Mouse (Mus musculus) kidney, postnatal 0 days (tissue): ENCODE measurements around the gene 1700025G04Rik. TPM values are rescaled to one million over a fixed set of nuclear protein-coding genes. Genes with fewer than 3 reads are reported as not detected.
A peak's percentile ranks its signal among the peaks of the same experiment; 100 is the strongest.

Experiments used
- ATAC-seq: fragments of 200-750 bp; cut with Nextera tagmentation; replicated peaks from 2 replicates; pipeline ENCODE4 v1.8.0; 2017; ENCODE audit warnings: low read depth, moderate number of reproducible peaks, moderate TSS enrichment, moderate library complexity; ENCODE audit not compliant: low FRiP score
- DNase-seq: peaks from one replicate; pipeline ENCODE4 v3.0.0-alpha.2; 2016; ENCODE audit warnings: low spot score
- H3K27ac ChIP-seq: fragments of 300-500 bp; sonication (generic); 2 replicates; pipeline ENCODE4 v1.5.1; 2014; ENCODE audit warnings: mild to moderate bottlenecking
- H3K27me3 ChIP-seq: fragments of 300-500 bp; sonication (generic); 2 replicates; pipeline ENCODE4 v1.6.1; 2014; ENCODE audit warnings: low read length, mixed read lengths; ENCODE audit not compliant: insufficient read depth
- H3K36me3 ChIP-seq: fragments of 300-500 bp; sonication (generic); 2 replicates; pipeline ENCODE4 v1.6.1; 2014; ENCODE audit warnings: low read length, mixed read lengths; ENCODE audit not compliant: insufficient read depth
- H3K4me1 ChIP-seq: fragments of 300-500 bp; sonication (generic); replicated peaks from 2 replicates; pipeline ENCODE4 v1.6.1; 2014; ENCODE audit warnings: antibody characterized with exemption, low read length, mixed read lengths; ENCODE audit not compliant: insufficient read depth
- H3K4me2 ChIP-seq: fragments of 300-500 bp; sonication (generic); 2 replicates; pipeline ENCODE4 v1.6.1; 2014; ENCODE audit warnings: mild to moderate bottlenecking, low read length, moderate library complexity, mixed read lengths
- H3K4me3 ChIP-seq: fragments of 300-500 bp; sonication (generic); replicated peaks from 2 replicates; pipeline ENCODE4 v1.5.1; 2014; ENCODE audit warnings: low read depth, low read length
- H3K9ac ChIP-seq: fragments of 300-500 bp; sonication (generic); 2 replicates; pipeline ENCODE4 v1.6.1; 2014; ENCODE audit warnings: low read depth, low read length
- H3K9me3 ChIP-seq: fragments of 300-500 bp; sonication (generic); replicated peaks from 2 replicates; pipeline ENCODE4 v1.6.1; 2016; ENCODE audit warnings: low read length, inconsistent platforms, mixed read lengths
- CTCF ChIP-seq: IDR thresholded peaks from 2 replicates; pipeline ENCODE4 v1.5.1; 2016; ENCODE audit warnings: antibody characterized with exemption, low read depth, mild to moderate bottlenecking, moderate library complexity
- WGBS: fragments of 180-500 bp; shearing (Covaris S2); extraction: QIAGEN DNeasy Blood & Tissue Kit; methylation state at CpG from one replicate; pipeline ENCODE4 v1.1.7; 2014; 5-methylcytosine and 5-hydroxymethylcytosine counted together
- polyA plus RNA-seq: library from polyadenylated mRNA; unstranded; fragments of >200 nt; fragmentation: Nextera tagmentation; extraction: Ambion mirVana; gene quantifications from 2 replicates; pipeline ENCODE4 v1.2.1, GENCODE M21; 2015

1700025G04Rik gene
- polyA plus RNA-seq, 1 experiment from 2014 or later = 15.5 TPM

- DNase-seq (no peak), ATAC-seq (no peak)
- no peaks in the 10 kb centered on the region for H3K9me3 ChIP-seq
Observed at GRCm38 (mm10) chr1:151958442-151958841, 131.5 kb downstream of the 1700025G04Rik start.

GRCm38 (mm10) chr1:151957669-151958068, 132.3 kb downstream of the 1700025G04Rik start:
- H3K9me3 ChIP-seq = no peaks in the 10 kb centered on the region
- H3K9ac ChIP-seq = no peak overlapping the region
- H3K4me1 ChIP-seq = no peaks in the 10 kb centered on the region
- no peak overlapping the region for H3K27ac ChIP-seq
- WGBS = 53% methylated on average over 7 of the region's 7 CpGs
- ATAC-seq (no peak), DNase-seq (no peak)
- H3K4me3 ChIP-seq = no peak overlapping the region
- H3K36me3 ChIP-seq = no peaks in the 10 kb centered on the region
- H3K4me2 ChIP-seq = no peak overlapping the region
- no peak for TF ChIP-seq CTCF
- no peaks in the 10 kb centered on the region for H3K27me3 ChIP-seq

More at GRCm38 (mm10) chr1:151958442-151958841, 131.5 kb downstream of the 1700025G04Rik start:
- no peak overlapping the region for H3K4me3 ChIP-seq
- no peaks in the 10 kb centered on the region for H3K27me3 ChIP-seq
- no peak overlapping the region for H3K4me2 ChIP-seq
- H3K36me3 ChIP-seq = no peaks in the 10 kb centered on the region
- no peak overlapping the region for H3K9ac ChIP-seq
- 77% methylated on average over 3 of the region's 3 CpGs for WGBS
- TF ChIP-seq CTCF = no peak
- H3K4me1 ChIP-seq = 0 out of 2 replicates have a peak, but pooled peaks cover 2% of the 10 kb centered on the region
- H3K27ac ChIP-seq = no peak overlapping the region

- Histone ChIP-seq H3K4me1 (no peaks in the 10 kb centered on the region), H3K36me3 (no peaks in the 10 kb centered on the region), H3K9me3 (no peaks in the 10 kb centered on the region), H3K27ac (no peak overlapping the region), H3K4me2 (no peak overlapping the region), H3K4me3 (no peak overlapping the region), H3K9ac (no peak overlapping the region), H3K27me3 (no peaks in the 10 kb centered on the region)
- 45% methylated on average over 5 of the region's 5 CpGs for WGBS
- no peak for DNase-seq
- ATAC-seq = no peak
- no peak for TF ChIP-seq CTCF
Observed at GRCm38 (mm10) chr1:151955866-151956265, 134.1 kb downstream of the 1700025G04Rik start.

- H3K27me3 ChIP-seq = no peaks in the 10 kb centered on the region
- no peak overlapping the region for H3K4me2 ChIP-seq
- H3K4me1 ChIP-seq = no peaks in the 10 kb centered on the region
- no peak overlapping the region for H3K4me3 ChIP-seq
- ATAC-seq (no peak), DNase-seq (no peak)
- 44% methylated on average over 7 of the region's 7 CpGs for WGBS
- no peak for TF ChIP-seq CTCF
- H3K9me3 ChIP-seq = no peaks in the 10 kb centered on the region
- H3K9ac ChIP-seq = no peak overlapping the region
- H3K36me3 ChIP-seq = no peaks in the 10 kb centered on the region
- H3K27ac ChIP-seq = no peak overlapping the region
Observed at GRCm38 (mm10) chr1:151953563-151953962, 136.4 kb downstream of the 1700025G04Rik start.

GRCm38 (mm10) chr1:151948065-151948464, 141.9 kb downstream of the 1700025G04Rik start:
- Histone ChIP-seq H3K9me3 (no peaks in the 10 kb centered on the region), H3K9ac (no peak overlapping the region), H3K27me3 (no peaks in the 10 kb centered on the region), H3K36me3 (no peaks in the 10 kb centered on the region), H3K4me1 (peaks cover 3% of the 10 kb centered on the region; the same call in 1 of the 2 replicates), H3K4me3 (no peak overlapping the region), H3K4me2 (peak overlapping the region; percentile 37; the same call in 1 of the 2 replicates), H3K27ac (no peak overlapping the region)
- ATAC-seq (no peak), DNase-seq (no peak)
- 53% methylated on average over 3 of the region's 3 CpGs for WGBS
- TF ChIP-seq CTCF = no peak

- H3K9me3 ChIP-seq = no peaks in the 10 kb centered on the region
- TF ChIP-seq CTCF = no peak
- no peak overlapping the region for H3K4me3 ChIP-seq
- no peak for ATAC-seq
- H3K27ac ChIP-seq = no peak overlapping the region
- H3K4me1 ChIP-seq = peaks cover 3% of the 10 kb centered on the region; the same call in 1 of the 2 replicates
- no peaks in the 10 kb centered on the region for H3K36me3 ChIP-seq
- H3K27me3 ChIP-seq = no peaks in the 10 kb centered on the region
- no peak for DNase-seq
- peak overlapping the region; percentile 37; the same call in 1 of the 2 replicates for H3K4me2 ChIP-seq
- WGBS = 35% methylated on average over 4 of the region's 4 CpGs
- no peak overlapping the region for H3K9ac ChIP-seq
Observed at GRCm38 (mm10) chr1:151947571-151947970, 142.4 kb downstream of the 1700025G04Rik start.
